Mouse (Mus musculus): ENCODE results near the gene Ptprc.

DNA sequence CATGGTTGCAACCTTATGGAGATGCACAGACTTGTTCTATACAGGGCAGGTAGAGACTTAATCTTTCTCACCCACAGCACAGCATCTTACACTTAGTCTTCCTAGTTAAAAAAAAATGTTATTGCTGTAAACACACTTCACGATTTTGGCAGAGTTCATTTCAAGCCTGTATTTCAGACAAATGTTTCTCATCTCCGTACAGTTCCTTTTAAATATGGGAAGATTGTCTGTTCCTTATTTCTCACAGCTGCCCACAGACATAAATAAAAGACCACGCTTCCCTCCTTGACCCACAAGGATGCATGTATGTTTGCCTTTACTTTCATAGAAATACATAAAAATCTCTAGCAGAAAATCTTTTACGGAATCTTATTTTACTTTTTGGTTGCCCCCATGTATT, 22.4 kb downstream of the Ptprc start:
- TF ChIP-seq CTCF (IDR thresholded peaks at IDR 0.05; ENCODE audit: low read depth, low read length), result no peak
- TF ChIP-seq POLR2A (IDR thresholded peaks at IDR 0.05; ENCODE audit: borderline replicate concordance, low read depth, low read length), result no peak

All from bone marrow macrophage, adult 2 months (primary cell).